Mouse (Mus musculus): ENCODE measurements around the gene Wasf3.

GRCm38 (mm10) chr5:146431821-146432220, 47.0 kb downstream of the Wasf3 start:
- TF ChIP-seq CTCF (IDR thresholded peaks at IDR 0.05; ENCODE audit: low read depth, low read length) = no peak
- TF ChIP-seq POLR2A (IDR thresholded peaks at IDR 0.05; ENCODE audit: insufficient read depth, low read length) = no peak
